Mouse (Mus musculus) heart, postnatal 0 days (tissue): ENCODE results near the gene Trappc5. TPM values are rescaled to one million over a fixed set of nuclear protein-coding genes. Genes with fewer than 3 reads are reported as not detected.

ENCODE experiments used
- ATAC-seq: fragments of 200-750 bp; cut with Nextera tagmentation; 2 replicates; pipeline ENCODE4 v1.8.0; 2017; ENCODE audit warnings: low read depth, moderate number of reproducible peaks, moderate library complexity; ENCODE audit not compliant: insufficient read depth
- DNase-seq: peaks from one replicate; pipeline ENCODE4 v3.0.0-alpha.2; 2016; ENCODE audit warnings: low spot score
- H3K27ac ChIP-seq: fragments of 300-500 bp; sonication (generic); 2 replicates; pipeline ENCODE4 v1.5.1; 2014; ENCODE audit warnings: low read depth, mild to moderate bottlenecking
- H3K27me3 ChIP-seq: fragments of 300-500 bp; sonication (generic); 2 replicates; pipeline ENCODE4 v1.6.1; 2014; ENCODE audit warnings: low read length, mixed read lengths; ENCODE audit not compliant: control insufficient read depth, insufficient read depth
- H3K36me3 ChIP-seq: fragments of 300-500 bp; sonication (generic); replicated peaks from 2 replicates; pipeline ENCODE4 v1.6.1; 2014; ENCODE audit warnings: low read length, mixed read lengths; ENCODE audit not compliant: control insufficient read depth, insufficient read depth
- H3K4me1 ChIP-seq: fragments of 300-500 bp; sonication (generic); 2 replicates; pipeline ENCODE4 v1.6.1; 2014; ENCODE audit warnings: antibody characterized with exemption; ENCODE audit not compliant: control insufficient read depth, insufficient read depth
- H3K4me2 ChIP-seq: fragments of 300-500 bp; sonication (generic); 2 replicates; pipeline ENCODE4 v1.6.1; 2014; ENCODE audit warnings: low read depth, mild to moderate bottlenecking, low read length, moderate library complexity
- H3K4me3 ChIP-seq: fragments of 300-500 bp; sonication (generic); 2 replicates; pipeline ENCODE4 v1.5.1; 2014; ENCODE audit warnings: low read depth, low read length
- H3K9ac ChIP-seq: fragments of 300-500 bp; sonication (generic); replicated peaks from 2 replicates; pipeline ENCODE4 v1.6.1; 2014; ENCODE audit warnings: low read depth, low read length, mixed read lengths
- H3K9me3 ChIP-seq: fragments of 300-500 bp; sonication (generic); replicated peaks from 2 replicates; pipeline ENCODE4 v1.6.1; 2016; ENCODE audit warnings: low read length; ENCODE audit not compliant: control insufficient read depth
- CTCF ChIP-seq: IDR thresholded peaks from 2 replicates; pipeline ENCODE4 v1.5.1; 2016; ENCODE audit warnings: antibody characterized with exemption, control low read depth, low read depth
- EP300 ChIP-seq: IDR thresholded peaks from 2 replicates; pipeline ENCODE4 v1.6.1; 2016; ENCODE audit warnings: antibody characterized with exemption, low read depth
- WGBS: fragments of 180-500 bp; shearing (Covaris S2); extraction: QIAGEN DNeasy Blood & Tissue Kit; methylation state at CpG from one replicate; pipeline ENCODE4 v1.1.7; 2014; 5-methylcytosine and 5-hydroxymethylcytosine counted together
- polyA plus RNA-seq: library from polyadenylated mRNA; unstranded; fragments of >200 nt; fragmentation: Nextera tagmentation; extraction: Ambion mirVana; gene quantifications from 2 replicates; pipeline ENCODE4 v1.2.1, GENCODE M21; 2015
- total RNA-seq: library from RNA; depleted of rRNA; stranded (reverse); fragments of >200 nt; gene quantifications from 2 replicates; pipeline ENCODE4 v1.2.3, GENCODE M21; 2014; ENCODE audit warnings: low replicate concordance; rRNA removed

The Trappc5 gene
- total and polyA plus RNA-seq, 2 experiments from 2014 or later = 29.2 to 38.0 TPM

DNA sequence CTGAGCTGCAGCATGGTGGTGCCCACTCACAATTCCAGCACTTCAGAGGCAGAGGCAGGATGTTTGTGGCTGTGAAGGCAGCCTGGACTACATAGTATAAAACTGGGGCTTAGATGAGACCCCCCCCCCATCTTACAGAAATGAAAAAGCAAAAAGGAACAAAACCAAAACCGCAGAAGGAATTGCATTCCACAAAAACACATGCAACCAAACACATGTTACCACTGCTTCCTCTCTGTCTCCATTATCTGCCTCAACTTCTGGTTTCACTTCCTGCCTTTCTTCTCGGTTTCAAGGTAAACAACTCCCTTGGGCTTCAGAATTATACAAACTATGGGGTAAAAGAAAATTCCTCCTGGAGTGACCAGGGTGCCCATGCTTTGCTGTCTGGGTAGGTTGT, 35.5 kb downstream of the Trappc5 start:
- H3K4me2 ChIP-seq = no peak overlapping the region
- ATAC-seq (peak; percentile 30; the same call in 1 of the 2 replicates), DNase-seq (peak; percentile 16)
- 27% methylated on average over 2 of the region's 2 CpGs for WGBS
- H3K9me3 ChIP-seq = no peaks in the 10 kb centered on the region
- H3K27ac ChIP-seq = peak overlapping the region; percentile 7; the same call in 1 of the 2 replicates
- H3K9ac ChIP-seq = no peak overlapping the region
- TF ChIP-seq CTCF (no peak), EP300 (no peak)
- H3K4me3 ChIP-seq = no peak overlapping the region
- H3K4me1 ChIP-seq = no peaks in the 10 kb centered on the region; the same call in 1 of the 2 replicates
- H3K27me3 ChIP-seq = no peaks in the 10 kb centered on the region
- H3K36me3 ChIP-seq = no peaks in the 10 kb centered on the region

DNA sequence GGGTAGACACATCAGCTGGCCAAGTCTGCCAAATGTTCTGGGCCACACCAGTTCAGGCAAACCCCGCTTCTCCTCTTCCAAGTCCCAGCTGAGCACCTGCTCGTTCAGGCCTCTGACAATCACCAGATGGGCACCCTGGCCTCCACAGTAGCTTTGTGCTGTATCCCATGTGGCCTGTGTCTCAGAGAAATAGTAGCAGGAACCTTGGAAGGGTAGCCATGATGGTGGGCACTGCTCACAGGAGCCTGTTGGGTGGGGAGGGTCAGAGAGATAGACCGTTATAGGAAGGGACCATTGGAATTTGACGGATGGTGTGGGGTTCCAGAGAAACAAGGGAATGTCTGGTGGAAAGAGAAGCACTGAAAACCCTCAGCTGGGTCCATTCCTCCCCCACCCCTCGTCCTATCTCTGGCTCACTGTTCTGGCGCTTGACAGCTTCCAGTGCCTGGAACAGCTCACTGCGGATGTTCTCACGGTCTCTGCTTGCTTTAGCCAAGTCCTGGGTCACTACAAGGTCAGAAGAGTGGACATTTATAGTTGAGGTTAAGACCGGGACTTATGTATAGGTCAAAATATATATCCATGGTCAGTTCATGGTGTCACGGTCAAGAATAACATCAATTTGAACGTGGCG, 41.3 kb downstream of the Trappc5 start:
- peak; percentile 25 for DNase-seq
- no peaks in the 10 kb centered on the region for H3K27me3 ChIP-seq

DNA sequence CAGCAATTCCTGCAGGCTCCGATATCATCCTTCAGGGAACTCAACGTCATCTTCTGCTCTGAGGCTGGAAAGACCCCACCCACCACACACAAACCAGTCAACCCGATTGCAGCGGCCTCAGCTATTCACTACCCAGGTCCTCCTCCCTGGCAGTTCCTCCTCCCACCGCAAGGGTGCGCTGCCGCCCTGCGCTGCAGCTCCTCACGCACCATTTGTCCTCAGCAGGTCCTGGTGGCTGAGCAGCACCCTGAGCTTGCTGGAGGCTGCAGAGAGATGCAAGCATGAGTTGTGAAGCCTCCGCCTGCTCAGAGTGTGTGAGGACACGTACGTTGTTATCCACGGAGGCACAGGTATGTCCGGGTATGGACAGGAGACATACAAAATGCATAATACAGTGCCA, 42.5 kb downstream of the Trappc5 start:
- DNase-seq (no peak), ATAC-seq (peak; percentile 65; the same call in 1 of the 2 replicates)
- H3K4me2 ChIP-seq = no peak overlapping the region
- 23% methylated on average over 14 of the region's 14 CpGs for WGBS
- H3K27me3 ChIP-seq = no peaks in the 10 kb centered on the region
- peak; percentile 83 for TF ChIP-seq CTCF
- no peak for TF ChIP-seq EP300
- H3K9ac ChIP-seq = no peak overlapping the region
- H3K27ac ChIP-seq = no peak overlapping the region
- no peaks in the 10 kb centered on the region for H3K4me1 ChIP-seq
- no peak overlapping the region for H3K4me3 ChIP-seq
- H3K9me3 ChIP-seq = no peaks in the 10 kb centered on the region
- no peaks in the 10 kb centered on the region for H3K36me3 ChIP-seq

More for the DNA sequence above, 41.3 kb downstream of the Trappc5 start:
- Histone ChIP-seq H3K9me3 (no peaks in the 10 kb centered on the region), H3K36me3 (no peaks in the 10 kb centered on the region), H3K27ac (no peak overlapping the region), H3K4me1 (no peaks in the 10 kb centered on the region), H3K9ac (no peak overlapping the region), H3K4me3 (no peak overlapping the region), H3K4me2 (no peak overlapping the region)
- peak; percentile 65 for ATAC-seq
- TF ChIP-seq EP300 (no peak), CTCF (no peak)
- WGBS = 41% methylated on average over 12 of the region's 12 CpGs

DNA sequence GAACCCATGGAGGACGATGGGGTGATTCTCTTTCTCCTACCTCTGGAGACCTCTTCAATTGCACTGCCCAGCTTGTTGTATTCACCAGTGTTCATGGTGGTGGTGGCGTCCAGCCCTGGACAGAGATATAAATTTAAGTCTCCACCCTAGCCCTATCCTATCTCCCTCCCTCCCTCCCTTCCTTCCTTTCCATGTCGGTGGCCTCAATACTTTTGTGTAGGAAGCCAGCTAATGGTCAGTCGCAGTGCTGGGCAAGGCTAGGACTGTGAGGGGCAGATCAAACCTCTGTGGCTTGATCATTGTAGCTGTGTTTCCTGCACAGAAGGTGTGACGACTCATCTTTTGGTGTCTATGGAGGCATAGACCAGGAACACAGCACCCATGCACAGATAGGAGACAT, 44.5 kb downstream of the Trappc5 start, which contains the start of gene Clec4g:
Gene Clec4g (minus strand): TSS at position 101 of the 400 bp plus-strand sequence.
- no peak within 1 kb of the TSS for H3K9ac ChIP-seq
- no peak within 1 kb of the TSS for H3K27ac ChIP-seq
- TF ChIP-seq CTCF (no peak), EP300 (no peak)
- no peaks in the 10 kb centered on the region for H3K36me3 ChIP-seq
- H3K9me3 ChIP-seq = no peaks in the 10 kb centered on the region
- no peak for DNase-seq
- ATAC-seq = no peak
- 53% methylated on average over 5 of the region's 5 CpGs for WGBS
- no peak within 1 kb of the TSS for H3K4me3 ChIP-seq
- no peak within 1 kb of the TSS for H3K4me2 ChIP-seq
- no peaks in the 10 kb centered on the region for H3K27me3 ChIP-seq
- no peaks in the 10 kb centered on the region for H3K4me1 ChIP-seq

DNA sequence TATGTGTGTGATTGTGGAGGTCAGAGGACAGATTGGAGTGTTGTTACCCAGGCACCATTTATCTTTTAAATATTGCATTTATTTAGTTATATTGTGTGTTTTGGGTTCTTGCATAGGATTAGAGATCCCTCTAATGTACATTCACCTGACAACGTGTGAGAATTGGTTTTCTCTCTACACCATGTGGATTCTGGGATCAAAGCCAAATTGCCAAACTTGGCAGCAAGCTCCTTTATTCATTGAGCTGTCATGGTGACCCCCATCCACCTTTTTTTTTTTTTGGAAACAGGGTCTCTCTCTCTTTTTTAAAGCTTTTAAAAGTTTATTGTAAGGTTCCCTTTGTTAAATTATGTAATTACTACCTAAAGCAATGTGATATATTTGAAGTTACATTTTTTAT, 44.9 kb downstream of the Trappc5 start:
- ATAC-seq = no peak

More for the DNA sequence above, 44.9 kb downstream of the Trappc5 start:
- H3K4me2 ChIP-seq = no peak overlapping the region
- 3% methylated on average over 1 of the region's 1 CpGs for WGBS
- no peaks in the 10 kb centered on the region for H3K36me3 ChIP-seq
- no peak overlapping the region for H3K27ac ChIP-seq
- H3K4me1 ChIP-seq = no peaks in the 10 kb centered on the region
- no peaks in the 10 kb centered on the region for H3K9me3 ChIP-seq
- no peak overlapping the region for H3K4me3 ChIP-seq
- H3K27me3 ChIP-seq = no peaks in the 10 kb centered on the region
- no peak overlapping the region for H3K9ac ChIP-seq
- no peak for TF ChIP-seq EP300
- no peak for TF ChIP-seq CTCF
- DNase-seq = no peak

Other genes with a start within 250 kb of the Trappc5 start
- gene Pex11g, start 208.6 kb upstream of the Trappc5 start, total RNA-seq = 8.9 and 14.1 TPM in 2 replicates
- gene Pex11g, start 208.6 kb upstream of the Trappc5 start, polyA plus RNA-seq = 6.8 and 7.3 TPM in 2 replicates
- not detected in 2 replicates for gene Tex45, start 205.4 kb upstream of the Trappc5 start, total RNA-seq
- gene Tex45, start 205.4 kb upstream of the Trappc5 start, polyA plus RNA-seq = not detected in 2 replicates
- gene Zfp358, start 183.2 kb upstream of the Trappc5 start, total RNA-seq = 59.7 and 70.8 TPM in 2 replicates
- gene Zfp358, start 183.2 kb upstream of the Trappc5 start, polyA plus RNA-seq = 25.0 and 25.7 TPM in 2 replicates
- 47.6 and 56.5 TPM in 2 replicates for gene Mcoln1, start 175.8 kb upstream of the Trappc5 start, total RNA-seq
- gene Mcoln1, start 175.8 kb upstream of the Trappc5 start, polyA plus RNA-seq = 32.7 and 32.9 TPM in 2 replicates
- 15.9 and 41.7 TPM in 2 replicates for gene Pnpla6, start 160.9 kb upstream of the Trappc5 start, total RNA-seq
- 7.9 and 8.4 TPM in 2 replicates for gene Pnpla6, start 160.9 kb upstream of the Trappc5 start, polyA plus RNA-seq
- 1.3 and 1.9 TPM in 2 replicates for gene C330021F23Rik, start 108.3 kb upstream of the Trappc5 start, total RNA-seq
- 2.0 and 2.3 TPM in 2 replicates for gene C330021F23Rik, start 108.3 kb upstream of the Trappc5 start, polyA plus RNA-seq
- 2.1 and 7.9 TPM in 2 replicates for gene Camsap3, start 89.0 kb upstream of the Trappc5 start, total RNA-seq
- 0.33 and 0.43 TPM in 2 replicates for gene Camsap3, start 89.0 kb upstream of the Trappc5 start, polyA plus RNA-seq
- gene Xab2, start 55.0 kb upstream of the Trappc5 start, total RNA-seq = 26.8 and 27.0 TPM in 2 replicates
- 20.0 TPM in 2 replicates for gene Xab2, start 55.0 kb upstream of the Trappc5 start, polyA plus RNA-seq
- gene Pet100, start 54.8 kb upstream of the Trappc5 start, total RNA-seq = 2.4 and 14.4 TPM in 2 replicates
- 112 and 121 TPM in 2 replicates for gene Pet100, start 54.8 kb upstream of the Trappc5 start, polyA plus RNA-seq
- not detected in 2 replicates for gene Pcp2, start 50.8 kb upstream of the Trappc5 start, total RNA-seq
- not detected in 2 replicates for gene Pcp2, start 50.8 kb upstream of the Trappc5 start, polyA plus RNA-seq
- gene Stxbp2, start 45.3 kb upstream of the Trappc5 start, total RNA-seq = 15.2 and 30.5 TPM in 2 replicates
- gene Stxbp2, start 45.3 kb upstream of the Trappc5 start, polyA plus RNA-seq = 13.8 and 14.5 TPM in 2 replicates
- gene Retn, start 20.5 kb upstream of the Trappc5 start, total RNA-seq = not detected in 2 replicates
- not detected in 2 replicates for gene Retn, start 20.5 kb upstream of the Trappc5 start, polyA plus RNA-seq
- not detected in 2 replicates for gene Mcemp1, start 10.5 kb upstream of the Trappc5 start, total RNA-seq
- 0.27 and 0.30 TPM in 2 replicates for gene Mcemp1, start 10.5 kb upstream of the Trappc5 start, polyA plus RNA-seq
- not detected in 2 replicates for gene Fcor, start 3.9 kb upstream of the Trappc5 start, total RNA-seq
- gene Fcor, start 3.9 kb upstream of the Trappc5 start, polyA plus RNA-seq = 1.3 and 1.7 TPM in 2 replicates
- gene Fcer2a, start 17.9 kb downstream of the Trappc5 start, total RNA-seq = not detected in 2 replicates
- gene Fcer2a, start 17.9 kb downstream of the Trappc5 start, polyA plus RNA-seq = 0.11 TPM in 1 of 2 replicates, not detected in the other
- 5.6 TPM in 1 of 2 replicates, not detected in the other for gene Clec4g, start 44.4 kb downstream of the Trappc5 start, total RNA-seq
- 1.9 and 2.5 TPM in 2 replicates for gene Clec4g, start 44.4 kb downstream of the Trappc5 start, polyA plus RNA-seq
- not detected in 2 replicates for gene Cd209a, start 72.7 kb downstream of the Trappc5 start, total RNA-seq
- not detected in 2 replicates for gene Cd209a, start 72.7 kb downstream of the Trappc5 start, polyA plus RNA-seq
- not detected in 2 replicates for gene Cd209e, start 178.0 kb downstream of the Trappc5 start, total RNA-seq
- gene Cd209e, start 178.0 kb downstream of the Trappc5 start, polyA plus RNA-seq = not detected in 2 replicates
- not detected in 2 replicates for gene Cd209d, start 202.3 kb downstream of the Trappc5 start, total RNA-seq
- not detected in 2 replicates for gene Cd209d, start 202.3 kb downstream of the Trappc5 start, polyA plus RNA-seq